Mouse (Mus musculus): ENCODE measurements around the gene Serpinb1c. TPM values are rescaled to one million over a fixed set of nuclear protein-coding genes. Genes with fewer than 3 reads are reported as not detected.
A peak's percentile ranks its signal among the peaks of the same experiment; 100 is the strongest.
"Not testable (repeated sequence)": the region's sequence is repeated elsewhere in the genome, so short reads cannot be mapped to it uniquely, and the experiment has no call there.

Gene Serpinb1c
- polyA plus RNA-seq, 1 experiment = not detected

GRCm38 (mm10) chr13:32867030-32867429 lies 31.0 kb downstream of the Serpinb1c start:
- no peaks in the 10 kb centered on the region for H3K4me1 ChIP-seq (ENCODE audit: control insufficient read depth, insufficient read depth, low read length)
- no peak overlapping the region for H3K4me3 ChIP-seq (replicated peaks; ENCODE audit: extremely low read depth, low read depth, low read length)
- TF ChIP-seq CTCF (IDR thresholded peaks at IDR 0.05; ENCODE audit: insufficient read depth, low read length) (no peak), POLR2A (IDR thresholded peaks at IDR 0.05; ENCODE audit: borderline replicate concordance, extremely low read depth, low read depth, low read length) (no peak)
- WGBS = 59% methylated on average over 2 of the region's 2 CpGs
- DNase-seq = no peak

GRCm38 (mm10) chr13:32866484-32866883 lies 31.5 kb downstream of the Serpinb1c start:
- H3K4me3 ChIP-seq (replicated peaks; ENCODE audit: extremely low read depth, low read depth, low read length) = no peak overlapping the region
- 3% methylated on average over 9 of the region's 9 CpGs for WGBS
- peak; percentile 95 for TF ChIP-seq CTCF (IDR thresholded peaks at IDR 0.05; ENCODE audit: insufficient read depth, low read length)
- no peak for TF ChIP-seq POLR2A (IDR thresholded peaks at IDR 0.05; ENCODE audit: borderline replicate concordance, extremely low read depth, low read depth, low read length)
- no peaks in the 10 kb centered on the region for H3K4me1 ChIP-seq (ENCODE audit: control insufficient read depth, insufficient read depth, low read length)
- peak; percentile 69 for DNase-seq

GRCm38 (mm10) chr13:32865591-32865990 lies 32.4 kb downstream of the Serpinb1c start:
- 52% methylated on average over 2 of the region's 2 CpGs for WGBS
- TF ChIP-seq CTCF (IDR thresholded peaks at IDR 0.05; ENCODE audit: insufficient read depth, low read length) (0 out of 2 replicates have a peak, but pooled peaks have one; percentile 22), POLR2A (IDR thresholded peaks at IDR 0.05; ENCODE audit: borderline replicate concordance, extremely low read depth, low read depth, low read length) (no peak)
- H3K4me1 ChIP-seq (ENCODE audit: control insufficient read depth, insufficient read depth, low read length) = no peaks in the 10 kb centered on the region
- DNase-seq = no peak
- H3K4me3 ChIP-seq (replicated peaks; ENCODE audit: extremely low read depth, low read depth, low read length) = no peak overlapping the region

GRCm38 (mm10) chr13:32864529-32864928 lies 33.5 kb downstream of the Serpinb1c start:
- WGBS = 75% methylated on average over 3 of the region's 3 CpGs
- not testable (repeated sequence) for H3K4me3 ChIP-seq (replicated peaks; ENCODE audit: extremely low read depth, low read depth, low read length); DNase-seq; H3K4me1 ChIP-seq (ENCODE audit: control insufficient read depth, insufficient read depth, low read length)

GRCm38 (mm10) chr13:32863456-32863855 lies 34.6 kb downstream of the Serpinb1c start:
- TF ChIP-seq CTCF (IDR thresholded peaks at IDR 0.05; ENCODE audit: insufficient read depth, low read length) (no peak), POLR2A (IDR thresholded peaks at IDR 0.05; ENCODE audit: borderline replicate concordance, extremely low read depth, low read depth, low read length) (no peak)
- Histone ChIP-seq H3K4me1 (ENCODE audit: control insufficient read depth, insufficient read depth, low read length) (no peaks in the 10 kb centered on the region), H3K4me3 (replicated peaks; ENCODE audit: extremely low read depth, low read depth, low read length) (no peak overlapping the region)
- DNase-seq = no peak

GRCm38 (mm10) chr13:32860821-32861220 lies 37.2 kb downstream of the Serpinb1c start:
- TF ChIP-seq CTCF (IDR thresholded peaks at IDR 0.05; ENCODE audit: insufficient read depth, low read length) = no peak
- no peak for TF ChIP-seq POLR2A (IDR thresholded peaks at IDR 0.05; ENCODE audit: borderline replicate concordance, extremely low read depth, low read depth, low read length)
- Histone ChIP-seq H3K4me3 (replicated peaks; ENCODE audit: extremely low read depth, low read depth, low read length) (no peak overlapping the region), H3K4me1 (ENCODE audit: control insufficient read depth, insufficient read depth, low read length) (no peaks in the 10 kb centered on the region)
- no peak for DNase-seq
- WGBS = 53% methylated on average over 3 of the region's 3 CpGs

- Histone ChIP-seq H3K4me3 (replicated peaks; ENCODE audit: extremely low read depth, low read depth, low read length) (no peak overlapping the region), H3K4me1 (ENCODE audit: control insufficient read depth, insufficient read depth, low read length) (peaks cover 14% of the 10 kb centered on the region)
- TF ChIP-seq POLR2A (IDR thresholded peaks at IDR 0.05; ENCODE audit: borderline replicate concordance, extremely low read depth, low read depth, low read length) (no peak), CTCF (IDR thresholded peaks at IDR 0.05; ENCODE audit: insufficient read depth, low read length) (no peak)
- no peak for DNase-seq
- 79% methylated on average over 2 of the region's 2 CpGs for WGBS
Measured at GRCm38 (mm10) chr13:32853073-32853472, 44.9 kb downstream of the Serpinb1c start.

- DNase-seq = no peak
Measured at GRCm38 (mm10) chr13:32852539-32852938, 45.5 kb downstream of the Serpinb1c start.

GRCm38 (mm10) chr13:32851967-32852366 lies 46.0 kb downstream of the Serpinb1c start:
- peaks cover 14% of the 10 kb centered on the region for H3K4me1 ChIP-seq (ENCODE audit: control insufficient read depth, insufficient read depth, low read length)
- no peak for TF ChIP-seq POLR2A (IDR thresholded peaks at IDR 0.05; ENCODE audit: borderline replicate concordance, extremely low read depth, low read depth, low read length)
- TF ChIP-seq CTCF (IDR thresholded peaks at IDR 0.05; ENCODE audit: insufficient read depth, low read length) = peak; percentile 71
- 6% methylated on average over 7 of the region's 7 CpGs for WGBS
- peak; percentile 32 for DNase-seq
- no peak overlapping the region for H3K4me3 ChIP-seq (replicated peaks; ENCODE audit: extremely low read depth, low read depth, low read length)

More at GRCm38 (mm10) chr13:32852539-32852938, 45.5 kb downstream of the Serpinb1c start:
- Histone ChIP-seq H3K4me1 (ENCODE audit: control insufficient read depth, insufficient read depth, low read length) (peaks cover 14% of the 10 kb centered on the region), H3K4me3 (replicated peaks; ENCODE audit: extremely low read depth, low read depth, low read length) (no peak overlapping the region)
- TF ChIP-seq POLR2A (IDR thresholded peaks at IDR 0.05; ENCODE audit: borderline replicate concordance, extremely low read depth, low read depth, low read length) = no peak
- WGBS = 96% methylated on average over 4 of the region's 4 CpGs

GRCm38 (mm10) chr13:32850668-32851404 lies 47.2 kb downstream of the Serpinb1c start, which contains the start of gene Serpinb1a:
Serpinb1a (minus strand) TSS chr13:32851185.
- Histone ChIP-seq H3K4me1 (ENCODE audit: control insufficient read depth, insufficient read depth, low read length) (peaks cover 14% of the 10 kb centered on the region), H3K4me3 (replicated peaks; ENCODE audit: extremely low read depth, low read depth, low read length) (peak within 1 kb of the TSS; percentile 61)
- WGBS = 28% methylated on average over 10 of the region's 10 CpGs
- peak; percentile 64; the same call in 1 of the 2 replicates for TF ChIP-seq POLR2A (IDR thresholded peaks at IDR 0.05; ENCODE audit: borderline replicate concordance, extremely low read depth, low read depth, low read length)
- TF ChIP-seq CTCF (IDR thresholded peaks at IDR 0.05; ENCODE audit: insufficient read depth, low read length) = no peak
- peak; percentile 60 for DNase-seq
